In the genomic region with DNA sequence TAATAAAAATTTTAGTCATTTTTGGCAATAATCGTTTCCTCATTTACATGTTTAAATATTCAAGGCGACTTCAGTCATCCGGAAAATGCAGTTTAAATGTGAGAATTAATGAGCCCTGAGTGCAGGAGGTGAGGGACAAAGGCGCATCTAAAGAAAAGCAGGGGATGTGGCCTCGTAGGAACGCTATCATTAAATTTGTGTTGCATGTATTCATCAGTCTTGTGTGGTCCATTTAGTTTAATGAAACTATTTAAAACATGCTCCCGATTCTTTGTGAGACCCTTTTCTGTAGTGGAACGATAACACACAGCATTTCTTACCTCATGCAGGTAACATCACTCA, we compare ENCODE assay signal across 25 mouse cellular contexts.
DNase-seq lines count a peak whose midpoint lies in the region; ATAC-seq and TF ChIP-seq lines count a peak whose summit lies in the region.
"Had no signal": no experiment of that assay in that cellular context is flagged by ENCODE, and none has a peak within 500 bp of the region (broad histone marks: within the 10 kb centered on the region; RNA-seq: fewer than 3 reads in every experiment).

No protein-coding gene starts in this region.

- peak; percentile 64; the same call in 1 of the 2 replicates for ATAC-seq in hindbrain, embryonic 12.5 days (ENCODE audit: low FRiP score)
- no peak for ATAC-seq in hindbrain, embryonic 13.5 days (ENCODE audit: low FRiP score)
- 0 out of 2 replicates have a peak, but pooled peaks have one; percentile 39 for ATAC-seq in forebrain, embryonic 16.5 days
- ATAC-seq: CD4-positive, CD25-positive, alpha-beta regulatory T cell, adult 4 months had no signal

- TF ChIP-seq POLR2A in thymus, adult 2 months (IDR thresholded peaks at IDR 0.05; ENCODE audit: control insufficient read depth, extremely low read depth, insufficient read depth, low read length, poor library complexity): no peak

- no peak for TF ChIP-seq CTCF in thymus, adult 2 months (IDR thresholded peaks at IDR 0.05; ENCODE audit: borderline replicate concordance, control insufficient read depth, extremely low read depth, insufficient read depth, low read length, poor library complexity)

- no peak overlapping the region for H3K9ac ChIP-seq in hindbrain, embryonic 12.5 days
- H3K9ac ChIP-seq in hindbrain, embryonic 13.5 days: no peak overlapping the region
- no peak overlapping the region for H3K9ac ChIP-seq in forebrain, embryonic 16.5 days (replicated peaks; ENCODE audit: low read depth, low read length)
- H3K9ac ChIP-seq: embryonic facial prominence, embryonic 13.5 days; heart, embryonic 13.5 days; kidney, embryonic 15.5 days; limb, embryonic 12.5 days; liver, embryonic 15.5 days; lung, embryonic 15.5 days had no signal

- H3K4me1 ChIP-seq in hindbrain, embryonic 12.5 days: no peaks in the 10 kb centered on the region
- peaks cover 7% of the 10 kb centered on the region for H3K4me1 ChIP-seq in hindbrain, embryonic 13.5 days (replicated peaks)
- peaks cover 4% of the 10 kb centered on the region for H3K4me1 ChIP-seq in forebrain, embryonic 16.5 days (replicated peaks; ENCODE audit: control insufficient read depth, insufficient read depth, low read length)
- H3K4me1 ChIP-seq in thymus, adult 2 months (replicated peaks; ENCODE audit: control insufficient read depth, insufficient read depth, low read length): no peaks in the 10 kb centered on the region
- H3K4me1 ChIP-seq: embryonic facial prominence, embryonic 13.5 days; hindbrain, embryonic 10.5 days; kidney, embryonic 15.5 days; limb, embryonic 12.5 days; liver, embryonic 15.5 days; lung, embryonic 15.5 days had no signal

- no peaks in the 10 kb centered on the region for H3K36me3 ChIP-seq in hindbrain, embryonic 12.5 days
- H3K36me3 ChIP-seq in hindbrain, embryonic 13.5 days: no peaks in the 10 kb centered on the region
- H3K36me3 ChIP-seq in forebrain, embryonic 16.5 days (ENCODE audit: control insufficient read depth, insufficient read depth): no peaks in the 10 kb centered on the region
- no peaks in the 10 kb centered on the region for H3K36me3 ChIP-seq in thymus, adult 2 months (ENCODE audit: control insufficient read depth, insufficient read depth, low read length)
- H3K36me3 ChIP-seq: embryonic facial prominence, embryonic 13.5 days; heart, embryonic 13.5 days; hindbrain, embryonic 10.5 days; kidney, embryonic 15.5 days; limb, embryonic 12.5 days; liver, embryonic 15.5 days; lung, embryonic 15.5 days had no signal

- DNase-seq in retina, postnatal 1 day: peak; percentile 64
- no peak for DNase-seq in retina, embryonic 14.5 days (ENCODE audit: low spot score)
- no peak for DNase-seq in thymus, adult 2 months
- no peak for DNase-seq in thymus, postnatal 36 days
- DNase-seq: adrenal gland, postnatal 25 days; cerebellum, adult 18-20 months; cerebellum, postnatal 10 days; gastrocnemius, postnatal 10 days; heart, postnatal 10 days; kidney, adult 18-20 months; kidney, postnatal 25 days; right cerebral cortex, adult 18-20 months had no signal

- WGBS in hindbrain, embryonic 12.5 days: 51% methylated on average over 8 of the region's 8 CpGs
- WGBS in hindbrain, embryonic 13.5 days: 32% methylated on average over 8 of the region's 8 CpGs
- 14% methylated on average over 8 of the region's 8 CpGs for WGBS in forebrain, embryonic 16.5 days
- 94% methylated on average over 8 of the region's 8 CpGs for WGBS in thymus, adult 2 months

- no peak overlapping the region for H3K27ac ChIP-seq in hindbrain, embryonic 12.5 days
- H3K27ac ChIP-seq in hindbrain, embryonic 13.5 days: no peak overlapping the region
- H3K27ac ChIP-seq in forebrain, embryonic 16.5 days (ENCODE audit: low read length): peak overlapping the region; percentile 45
- no peak overlapping the region for H3K27ac ChIP-seq in thymus, adult 2 months (ENCODE audit: control insufficient read depth, insufficient read depth, low read length)
- H3K27ac ChIP-seq: embryonic facial prominence, embryonic 13.5 days; heart, embryonic 13.5 days; hindbrain, embryonic 10.5 days; kidney, embryonic 15.5 days; left cerebral cortex, adult 2 months; limb, embryonic 12.5 days; liver, embryonic 15.5 days; lung, embryonic 15.5 days had no signal

- H3K4me2 ChIP-seq in hindbrain, embryonic 12.5 days (replicated peaks): no peak overlapping the region
- H3K4me2 ChIP-seq in hindbrain, embryonic 13.5 days: no peak overlapping the region
- H3K4me2 ChIP-seq in forebrain, embryonic 16.5 days (ENCODE audit: low read length): no peak overlapping the region
- H3K4me2 ChIP-seq: embryonic facial prominence, embryonic 13.5 days; heart, embryonic 13.5 days; kidney, embryonic 15.5 days; limb, embryonic 12.5 days; liver, embryonic 15.5 days; lung, embryonic 15.5 days; midbrain, embryonic 11.5 days had no signal

- H3K27me3 ChIP-seq in hindbrain, embryonic 12.5 days: no peaks in the 10 kb centered on the region
- H3K27me3 ChIP-seq in hindbrain, embryonic 13.5 days: no peaks in the 10 kb centered on the region
- no peaks in the 10 kb centered on the region for H3K27me3 ChIP-seq in forebrain, embryonic 16.5 days (replicated peaks; ENCODE audit: control insufficient read depth, insufficient read depth, low read length)
- no peaks in the 10 kb centered on the region for H3K27me3 ChIP-seq in thymus, adult 2 months (ENCODE audit: control insufficient read depth, insufficient read depth, low read length)
- H3K27me3 ChIP-seq: embryonic facial prominence, embryonic 13.5 days; heart, embryonic 13.5 days; kidney, embryonic 15.5 days; limb, embryonic 12.5 days; liver, embryonic 15.5 days; lung, embryonic 15.5 days had no signal

- no peaks in the 10 kb centered on the region for H3K9me3 ChIP-seq in hindbrain, embryonic 12.5 days (replicated peaks)
- H3K9me3 ChIP-seq in hindbrain, embryonic 13.5 days: no peaks in the 10 kb centered on the region
- H3K9me3 ChIP-seq in forebrain, embryonic 16.5 days (ENCODE audit: control insufficient read depth, low read length): no peaks in the 10 kb centered on the region
- H3K9me3 ChIP-seq: embryonic facial prominence, embryonic 13.5 days; heart, embryonic 13.5 days; hindbrain, embryonic 10.5 days; kidney, embryonic 15.5 days; limb, embryonic 12.5 days; liver, embryonic 15.5 days; lung, embryonic 15.5 days had no signal

- H3K4me3 ChIP-seq in hindbrain, embryonic 12.5 days: no peak overlapping the region
- H3K4me3 ChIP-seq in hindbrain, embryonic 13.5 days: no peak overlapping the region
- no peak overlapping the region for H3K4me3 ChIP-seq in forebrain, embryonic 16.5 days (replicated peaks; ENCODE audit: low read length)
- H3K4me3 ChIP-seq in thymus, adult 2 months (ENCODE audit: control insufficient read depth, insufficient read depth, low read length): no peak overlapping the region
- H3K4me3 ChIP-seq: embryonic facial prominence, embryonic 13.5 days; heart, embryonic 13.5 days; hindbrain, embryonic 10.5 days; kidney, embryonic 15.5 days; left cerebral cortex, adult 2 months; limb, embryonic 12.5 days; liver, embryonic 15.5 days; lung, embryonic 15.5 days had no signal
